In genomic region chr11:114667236-114667931, GRCm38 (mm10) we compare ENCODE assay signal across 11 mouse cellular contexts. TPM values are rescaled to one million over a fixed set of nuclear protein-coding genes. Genes with fewer than 3 reads are reported as not detected.
DNase-seq lines count a peak whose midpoint lies in the region; ATAC-seq and TF ChIP-seq lines count a peak whose summit lies in the region.
"Had no signal": no experiment of that assay in that cellular context is flagged by ENCODE, and none has a peak within 500 bp of the region (broad histone marks: within the 10 kb centered on the region; RNA-seq: fewer than 3 reads in every experiment).

No protein-coding gene starts in this region.

- TF ChIP-seq POLR2A in MEL (IDR thresholded peaks at IDR 0.05; ENCODE audit: control insufficient read depth in 1 of 2, insufficient read depth in 1 of 2, low read depth in 1 of 2, low read length in 2 of 2, poor library complexity in 1 of 2), result peak; percentile 52 to 80; a peak in 3 of 4 replicates

- 39% methylated on average over 17 of the region's 18 CpGs for WGBS in intestine, embryonic 15.5 days

- no peak for ATAC-seq in intestine, embryonic 15.5 days

- H3K9me3 ChIP-seq in MEL (replicated peaks; ENCODE audit: insufficient read depth, low read length), result no peaks in the 10 kb centered on the region
- no peaks in the 10 kb centered on the region for H3K9me3 ChIP-seq in intestine, embryonic 15.5 days
- H3K9me3 ChIP-seq: embryonic facial prominence, embryonic 13.5 days; limb, embryonic 12.5 days had no signal

- peak overlapping the region; percentile 59 for H3K9ac ChIP-seq in MEL (ENCODE audit: control insufficient read depth, low read depth, low read length, poor library complexity, severe bottlenecking)
- H3K9ac ChIP-seq in intestine, embryonic 15.5 days, result no peak overlapping the region
- H3K9ac ChIP-seq: embryonic facial prominence, embryonic 13.5 days; limb, embryonic 12.5 days had no signal

- H3K79me2 ChIP-seq in MEL (ENCODE audit: control insufficient read depth, insufficient read depth, low read length, poor library complexity), result peaks cover 26% of the 10 kb centered on the region

- DNase-seq in cerebellum, adult 9-11 months, result peak; percentile 37
- DNase-seq in cerebellum, adult 8-10 months, result no peak
- DNase-seq in thymus, postnatal 14 days, result peak; percentile 47
- no peak for DNase-seq in thymus, postnatal 0 days (ENCODE audit: low spot score)
- DNase-seq in MEL (ENCODE audit: low read depth, low spot score), result peak; percentile 91
- no peak for DNase-seq in embryo, embryonic 11 days

- no peak for TF ChIP-seq EP300 in MEL (IDR thresholded peaks at IDR 0.05; ENCODE audit: low read depth in 1 of 2, low read length in 2 of 2)

- peak overlapping the region; percentile 42 to 65 for H3K4me3 ChIP-seq in MEL (ENCODE audit: control insufficient read depth in 1 of 2, insufficient read depth in 1 of 2, low read depth in 2 of 2, low read length in 2 of 2)
- H3K4me3 ChIP-seq in intestine, embryonic 15.5 days (replicated peaks), result no peak overlapping the region
- H3K4me3 ChIP-seq: embryonic facial prominence, embryonic 13.5 days; limb, embryonic 12.5 days had no signal

- peaks cover 12 to 14% of the 10 kb centered on the region in 2 experiments for H3K36me3 ChIP-seq in MEL (ENCODE audit: control insufficient read depth in 1 of 2, insufficient read depth in 2 of 2, low read length in 2 of 2)
- peaks cover 22% of the 10 kb centered on the region for H3K36me3 ChIP-seq in intestine, embryonic 15.5 days

- no peak overlapping the region for H3K4me2 ChIP-seq in intestine, embryonic 15.5 days (replicated peaks)
- H3K4me2 ChIP-seq: embryonic facial prominence, embryonic 13.5 days; limb, embryonic 12.5 days had no signal

- TF ChIP-seq CTCF in MEL (IDR thresholded peaks at IDR 0.05 in 2 of 3, conservative IDR thresholded peaks at IDR 0.05 in 1 of 3; ENCODE audit: control insufficient read depth in 1 of 3, insufficient read depth in 1 of 3, low read depth in 2 of 3, low read length in 3 of 3, poor library complexity in 1 of 3, severe bottlenecking in 1 of 3), result no peak

- no peak for TF ChIP-seq RAD21 in MEL (IDR thresholded peaks at IDR 0.05; ENCODE audit: low read depth, low read length)

- no peaks in the 10 kb centered on the region for H3K27me3 ChIP-seq in MEL (ENCODE audit: control insufficient read depth in 1 of 2, insufficient read depth in 2 of 2, low read length in 2 of 2)
- H3K27me3 ChIP-seq in intestine, embryonic 15.5 days (replicated peaks), result 0 out of 2 replicates have a peak, but pooled peaks cover 3% of the 10 kb centered on the region

- H3K27ac ChIP-seq in MEL (ENCODE audit: control insufficient read depth, low read depth, low read length), result peak overlapping the region; percentile 87
- H3K27ac ChIP-seq in intestine, embryonic 15.5 days, result no peak overlapping the region
- H3K27ac ChIP-seq: embryonic facial prominence, embryonic 13.5 days; kidney, postnatal 0 days; limb, embryonic 12.5 days had no signal

- H3K4me1 ChIP-seq in MEL (ENCODE audit: control insufficient read depth in 1 of 2, insufficient read depth in 2 of 2, low read length in 2 of 2), result peaks cover 8 to 16% of the 10 kb centered on the region in 2 experiments; a peak in 3 of 4 replicates
- H3K4me1 ChIP-seq in intestine, embryonic 15.5 days (replicated peaks), result peaks cover 22% of the 10 kb centered on the region

TF ChIP-seq in MEL, 35 proteins besides CTCF, POLR2A, EP300 and RAD21:
- TF ChIP-seq MAFK (IDR thresholded peaks at IDR 0.05; ENCODE audit: borderline replicate concordance, low read depth, low read length), result no peak
- peak; percentile 55; the same call in 1 of the 2 replicates for TF ChIP-seq TBP (IDR thresholded peaks at IDR 0.05; ENCODE audit: low read depth, low read length)
- TF ChIP-seq ETS1 (IDR thresholded peaks at IDR 0.05; ENCODE audit: low read depth, low read length), result 0 out of 2 replicates have a peak, but pooled peaks have one; percentile 27
- no peak for TF ChIP-seq RCOR1 (IDR thresholded peaks at IDR 0.05; ENCODE audit: low read depth, low read length)
- peak; percentile 35; the same call in 1 of the 2 replicates for TF ChIP-seq NELFE (IDR thresholded peaks at IDR 0.05; ENCODE audit: low read depth, low read length)
- TF ChIP-seq MEF2A (IDR thresholded peaks at IDR 0.05; ENCODE audit: extremely low read depth, insufficient replicate concordance, low read depth, low read length, poor library complexity, severe bottlenecking), result no peak
- peak; percentile 58 for TF ChIP-seq MXI1 (IDR thresholded peaks at IDR 0.05; ENCODE audit: low read depth, low read length)
- TF ChIP-seq MAX (IDR thresholded peaks at IDR 0.05; ENCODE audit: low read length), result no peak; the same call in 1 of the 2 replicates
- peak; percentile 66; the same call in 1 of the 2 replicates for TF ChIP-seq MAZ (IDR thresholded peaks at IDR 0.05; ENCODE audit: low read depth, low read length)
- TF ChIP-seq E2F4 (IDR thresholded peaks at IDR 0.05; ENCODE audit: borderline replicate concordance, low read depth, low read length), result peak; percentile 78; the same call in 1 of the 2 replicates
- peak; percentile 68 for TF ChIP-seq SIN3A (IDR thresholded peaks at IDR 0.05; ENCODE audit: low read length)
TF ChIP-seq in MEL: peak in this region for 7.

RNA-seq across cellular contexts. Expression of gene Rpl38, which starts 0.9 kb away (rescaled TPM):
- polyA plus RNA-seq in thymus, postnatal 0 days (2015; fragmentation: Nextera tagmentation; extraction: Ambion mirVana), result 1,685 and 1,731 TPM in 2 replicates
- 4,892 and 5,142 TPM in 2 replicates for total RNA-seq in MEL (2012; rRNA removed)
- polyA plus RNA-seq in MEL (2012; ENCODE audit: insufficient read depth in 1 of 2, insufficient read length in 2 of 2, low read depth in 1 of 2, low replicate concordance in 2 of 2, missing spikeins in 1 of 2), result 1,000 to 10,000 TPM in 1 of 2 experiments, 100 to 1,000 TPM in 1; 851 to 1,236 TPM
- polyA plus RNA-seq in intestine, embryonic 15.5 days (2015; fragmentation: Nextera tagmentation; extraction: Ambion mirVana), result 1,066 and 1,145 TPM in 2 replicates

RNA-seq across cellular contexts. Expression of gene Ttyh2, which starts 7.8 kb away (rescaled TPM):
- 11.1 and 12.2 TPM in 2 replicates for polyA plus RNA-seq in thymus, postnatal 0 days (2015; fragmentation: Nextera tagmentation; extraction: Ambion mirVana)
- 9.7 and 10.4 TPM in 2 replicates for total RNA-seq in MEL (2012; rRNA removed)
- 1 to 10 TPM in 1 of 2 experiments, not detected in 1; 7.2 TPM for polyA plus RNA-seq in MEL (2012; ENCODE audit: insufficient read depth in 1 of 2, insufficient read length in 2 of 2, low read depth in 1 of 2, low replicate concordance in 2 of 2, missing spikeins in 1 of 2)
- polyA plus RNA-seq in intestine, embryonic 15.5 days (2015; fragmentation: Nextera tagmentation; extraction: Ambion mirVana), result 28.5 and 31.5 TPM in 2 replicates

RNA-seq across cellular contexts. Expression of gene Dnaic2, which starts 59.8 kb away (rescaled TPM):
- polyA plus RNA-seq in thymus, postnatal 0 days (2015; fragmentation: Nextera tagmentation; extraction: Ambion mirVana), result 0.94 and 1.1 TPM in 2 replicates
- not detected in 2 replicates for total RNA-seq in MEL (2012; rRNA removed)
- not detected for polyA plus RNA-seq in MEL (2012; ENCODE audit: insufficient read depth in 1 of 2, insufficient read length in 2 of 2, low read depth in 1 of 2, low replicate concordance in 2 of 2, missing spikeins in 1 of 2)
- polyA plus RNA-seq in intestine, embryonic 15.5 days (2015; fragmentation: Nextera tagmentation; extraction: Ambion mirVana), result 0.21 and 0.29 TPM in 2 replicates
- total RNA-seq: hematopoietic stem cell, adult 5-6 weeks had no signal

Comparison
In these comparisons a context has a peak if more than half of its experiments do, and no peak if none do; other contexts are left out.
1. DNase-seq: peak in cerebellum, adult 9-11 months (single experiment), thymus, postnatal 14 days (single experiment) and MEL (single experiment); none in cerebellum, adult 8-10 months (single experiment), thymus, postnatal 0 days (single experiment) and embryo, embryonic 11 days (single experiment).